Mouse (Mus musculus): Measurements from ENCODE around the gene Cfap97d1. TPM values are rescaled to one million over a fixed set of nuclear protein-coding genes. Genes with fewer than 3 reads are reported as not detected.
A peak's percentile ranks its signal among the peaks of the same experiment; 100 is the strongest.

The Cfap97d1 gene
- polyA plus RNA-seq, 1 experiment from 2014 or later, result not detected

DNA sequence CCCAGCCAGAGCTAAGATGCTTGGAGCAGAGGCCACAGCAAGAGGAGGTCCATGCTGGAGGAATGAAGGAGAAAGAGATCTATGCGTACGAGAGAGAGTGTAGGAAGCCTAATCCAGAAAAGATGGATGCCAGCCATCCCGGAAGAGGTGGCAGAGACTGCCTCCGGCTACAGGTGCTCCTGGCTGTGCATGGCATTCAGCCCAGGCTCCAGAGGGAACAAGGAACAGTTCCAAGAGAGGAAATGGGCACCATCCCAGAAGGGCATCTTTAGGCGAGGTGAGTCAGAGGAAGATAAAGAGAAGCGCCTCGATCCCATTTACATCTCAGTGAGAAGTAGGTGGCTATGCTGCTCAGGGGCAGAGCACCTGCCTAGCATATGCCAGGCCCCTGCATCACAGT is 47.1 kb downstream of the Cfap97d1 start:
- no peak for DNase-seq (ENCODE audit: low spot score)
- peaks cover 22% of the 10 kb centered on the region for H3K4me1 ChIP-seq (replicated peaks)
- 80% methylated on average over 7 of the region's 7 CpGs for WGBS
- H3K9me3 ChIP-seq, result no peaks in the 10 kb centered on the region
- no peak overlapping the region for H3K4me3 ChIP-seq
- no peaks in the 10 kb centered on the region for H3K36me3 ChIP-seq
- H3K27ac ChIP-seq, result no peak overlapping the region
- peaks cover 30% of the 10 kb centered on the region for H3K27me3 ChIP-seq (ENCODE audit: insufficient read depth, poor library complexity, severe bottlenecking)

DNA sequence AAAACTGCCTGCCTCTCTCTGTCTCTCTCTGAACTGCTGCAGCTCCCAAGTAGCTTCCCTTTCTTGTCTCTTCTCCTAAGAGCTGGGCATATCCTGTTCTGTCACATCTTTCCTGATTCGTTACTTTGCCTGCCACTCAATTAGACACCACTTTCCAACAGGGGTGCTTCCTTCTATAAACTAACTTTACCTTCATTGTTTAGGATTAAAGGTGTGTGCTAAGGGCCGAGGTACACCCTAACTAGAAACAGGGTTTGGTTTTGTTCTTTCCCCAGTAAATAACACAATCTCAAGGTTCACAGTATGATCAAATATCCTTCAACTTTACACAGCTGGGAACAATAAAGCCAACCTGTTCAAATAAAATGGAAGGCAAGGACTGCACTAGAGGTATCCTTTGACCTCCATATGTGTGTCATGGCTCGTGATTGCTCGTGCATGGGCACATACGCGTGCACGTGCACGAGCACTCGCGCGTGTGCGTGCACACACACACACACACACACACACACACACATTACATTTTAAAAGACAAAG is 49.0 kb downstream of the Cfap97d1 start:
- 89% methylated on average over 12 of the region's 12 CpGs for WGBS

DNA sequence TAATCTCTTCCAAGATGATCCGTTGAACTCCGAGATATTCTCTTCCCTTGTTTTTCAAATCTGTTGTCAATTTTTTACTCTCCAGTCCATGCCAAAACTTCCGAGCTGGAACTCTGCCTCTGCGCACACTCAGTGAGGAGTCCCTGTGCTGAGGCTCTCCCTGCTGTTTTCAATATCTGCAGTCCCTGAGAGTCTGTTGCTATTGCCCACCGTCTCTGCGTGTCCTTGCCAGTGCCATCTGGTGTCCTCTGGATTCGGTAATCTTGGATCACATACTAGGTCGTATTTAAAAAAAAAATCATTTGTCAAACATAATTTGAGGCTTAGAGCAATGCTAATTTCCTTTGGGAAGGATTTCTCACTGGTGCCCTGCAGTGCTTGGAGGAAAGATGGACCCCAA is 50.8 kb downstream of the Cfap97d1 start:
- Histone ChIP-seq H3K9me3 (no peaks in the 10 kb centered on the region), H3K4me3 (no peak overlapping the region), H3K27me3 (ENCODE audit: insufficient read depth, poor library complexity, severe bottlenecking) (peaks cover 26% of the 10 kb centered on the region), H3K4me1 (replicated peaks) (peaks cover 7% of the 10 kb centered on the region; the same call in 1 of the 2 replicates), H3K27ac (no peak overlapping the region), H3K36me3 (no peaks in the 10 kb centered on the region)
- DNase-seq (ENCODE audit: low spot score), result no peak
- WGBS, result 70% methylated on average over 8 of the region's 8 CpGs

More for the DNA sequence above, 49.0 kb downstream of the Cfap97d1 start:
- Histone ChIP-seq H3K36me3 (no peaks in the 10 kb centered on the region), H3K4me1 (replicated peaks) (peaks cover 4% of the 10 kb centered on the region; the same call in 1 of the 2 replicates), H3K4me3 (no peak overlapping the region), H3K27ac (no peak overlapping the region), H3K27me3 (ENCODE audit: insufficient read depth, poor library complexity, severe bottlenecking) (peaks cover 30% of the 10 kb centered on the region), H3K9me3 (no peaks in the 10 kb centered on the region)
- DNase-seq (ENCODE audit: low spot score), result no peak

DNA sequence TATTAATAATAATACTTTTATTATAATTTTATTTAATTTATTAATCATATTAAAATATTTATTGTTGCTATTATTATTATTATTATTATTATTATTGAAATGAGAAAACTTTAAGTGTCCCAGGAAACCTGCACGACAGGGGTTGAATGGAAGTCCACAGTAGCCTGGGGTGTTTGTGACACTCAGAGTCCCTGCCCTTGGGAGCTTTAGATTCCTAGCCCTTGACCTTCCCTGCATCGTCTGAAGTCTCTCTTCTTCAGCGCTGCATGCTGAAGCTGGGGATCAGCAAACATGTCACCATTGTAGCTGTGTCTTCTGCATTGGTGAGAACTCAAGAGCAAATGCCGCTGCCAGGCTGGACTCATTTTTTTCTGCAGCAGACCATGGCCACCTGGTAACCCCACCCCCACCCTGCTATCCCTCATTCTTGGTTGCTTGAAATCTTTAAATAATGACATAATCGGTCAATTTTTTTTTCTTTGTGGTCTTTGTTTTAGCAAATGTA is 51.4 kb downstream of the Cfap97d1 start:
- WGBS, result 77% methylated on average over 5 of the region's 5 CpGs
- no peak overlapping the region for H3K4me3 ChIP-seq
- peaks cover 26% of the 10 kb centered on the region for H3K27me3 ChIP-seq (ENCODE audit: insufficient read depth, poor library complexity, severe bottlenecking)
- H3K4me1 ChIP-seq (replicated peaks), result peaks cover 8% of the 10 kb centered on the region; the same call in 1 of the 2 replicates
- no peaks in the 10 kb centered on the region for H3K9me3 ChIP-seq
- H3K27ac ChIP-seq, result no peak overlapping the region
- DNase-seq (ENCODE audit: low spot score), result no peak
- no peaks in the 10 kb centered on the region for H3K36me3 ChIP-seq

DNA sequence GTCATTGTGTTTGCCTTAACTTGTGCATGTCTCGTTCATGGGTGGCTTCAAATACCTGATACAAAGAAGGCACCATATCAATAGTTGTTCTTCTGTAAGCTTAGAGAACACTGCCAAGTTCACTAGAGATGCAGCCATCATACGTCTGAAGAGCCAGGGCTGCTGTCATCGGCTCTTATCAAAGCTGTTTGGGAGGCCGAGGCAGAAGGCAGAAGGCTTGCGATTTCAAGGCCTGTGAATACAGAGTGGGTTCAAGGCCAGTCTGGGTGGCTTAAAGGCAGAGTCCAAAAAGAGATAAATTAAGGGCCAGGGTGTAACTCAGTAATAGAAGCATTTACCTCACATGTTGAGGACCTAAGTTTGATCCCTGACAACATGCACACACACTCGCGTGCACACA is 52.3 kb downstream of the Cfap97d1 start:
- Histone ChIP-seq H3K27me3 (ENCODE audit: insufficient read depth, poor library complexity, severe bottlenecking) (peaks cover 26% of the 10 kb centered on the region), H3K4me1 (replicated peaks) (peaks cover 9% of the 10 kb centered on the region; the same call in 1 of the 2 replicates), H3K27ac (no peak overlapping the region), H3K36me3 (no peaks in the 10 kb centered on the region), H3K9me3 (no peaks in the 10 kb centered on the region), H3K4me3 (no peak overlapping the region)
- 90% methylated on average over 7 of the region's 7 CpGs for WGBS
- DNase-seq (ENCODE audit: low spot score), result no peak

DNA sequence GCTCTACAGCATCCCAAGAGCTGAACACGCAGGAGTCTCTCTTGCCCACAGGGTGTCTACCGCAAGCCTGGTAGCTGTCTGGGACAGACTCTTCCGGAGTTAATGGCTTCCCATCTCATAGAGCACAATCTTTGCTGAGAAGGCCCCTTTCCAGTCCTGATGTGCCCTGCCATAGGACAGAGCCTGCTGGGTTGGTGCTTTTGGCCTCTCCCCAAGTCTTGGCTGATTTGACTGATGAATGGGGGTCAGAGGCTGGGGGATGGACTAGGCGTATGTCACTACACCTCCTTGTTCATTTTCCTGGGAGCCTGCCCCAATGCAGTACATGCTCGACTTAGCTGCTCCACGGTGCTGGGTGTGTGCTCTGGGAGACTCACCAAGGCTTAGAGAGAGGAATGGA is 53.7 kb downstream of the Cfap97d1 start:
- no peaks in the 10 kb centered on the region for H3K9me3 ChIP-seq
- H3K4me1 ChIP-seq (replicated peaks), result peaks cover 11% of the 10 kb centered on the region; the same call in 1 of the 2 replicates
- DNase-seq (ENCODE audit: low spot score), result no peak
- H3K27ac ChIP-seq, result no peak overlapping the region
- H3K27me3 ChIP-seq (ENCODE audit: insufficient read depth, poor library complexity, severe bottlenecking), result peaks cover 18% of the 10 kb centered on the region
- H3K36me3 ChIP-seq, result no peaks in the 10 kb centered on the region
- H3K4me3 ChIP-seq, result no peak overlapping the region
- 89% methylated on average over 6 of the region's 6 CpGs for WGBS

DNA sequence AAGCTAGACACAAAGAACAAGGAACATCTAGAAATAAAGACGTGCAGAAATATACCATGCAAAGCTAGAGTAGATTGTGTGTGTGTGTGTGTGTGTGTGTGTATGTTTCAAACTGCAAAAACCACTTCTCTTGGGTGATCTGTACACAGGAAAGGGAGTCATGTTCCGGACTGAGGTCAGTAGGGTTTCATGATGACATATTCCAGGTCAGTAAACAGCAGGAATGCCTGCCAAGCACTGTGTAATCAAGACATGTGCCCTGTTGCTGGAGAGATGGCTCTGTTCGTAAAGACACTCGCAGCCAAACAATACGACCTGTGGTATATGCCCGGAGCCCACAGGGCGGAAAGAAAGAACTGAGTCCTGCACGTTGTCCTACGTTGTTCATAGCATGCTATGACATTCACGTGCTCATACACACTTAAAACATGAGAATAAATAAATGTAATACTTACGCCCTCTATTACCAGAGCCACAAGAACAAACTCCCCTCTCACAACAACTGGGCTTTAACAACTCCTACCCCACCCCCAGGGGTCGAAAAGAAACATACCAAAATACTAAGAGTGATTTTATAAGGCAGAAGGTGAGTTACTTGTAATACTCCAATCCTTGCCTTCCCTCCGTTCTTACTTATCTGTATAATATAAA is 55.5 kb downstream of the Cfap97d1 start:
- no peak overlapping the region for H3K27ac ChIP-seq
- H3K36me3 ChIP-seq, result no peaks in the 10 kb centered on the region
- H3K4me3 ChIP-seq, result no peak overlapping the region
- no peak for DNase-seq (ENCODE audit: low spot score)
- H3K27me3 ChIP-seq (ENCODE audit: insufficient read depth, poor library complexity, severe bottlenecking), result peaks cover 18% of the 10 kb centered on the region
- 60% methylated on average over 13 of the region's 13 CpGs for WGBS
- peaks cover 11% of the 10 kb centered on the region; the same call in 1 of the 2 replicates for H3K4me1 ChIP-seq (replicated peaks)
- peaks cover 1% of the 10 kb centered on the region; the same call in 1 of the 2 replicates for H3K9me3 ChIP-seq

DNA sequence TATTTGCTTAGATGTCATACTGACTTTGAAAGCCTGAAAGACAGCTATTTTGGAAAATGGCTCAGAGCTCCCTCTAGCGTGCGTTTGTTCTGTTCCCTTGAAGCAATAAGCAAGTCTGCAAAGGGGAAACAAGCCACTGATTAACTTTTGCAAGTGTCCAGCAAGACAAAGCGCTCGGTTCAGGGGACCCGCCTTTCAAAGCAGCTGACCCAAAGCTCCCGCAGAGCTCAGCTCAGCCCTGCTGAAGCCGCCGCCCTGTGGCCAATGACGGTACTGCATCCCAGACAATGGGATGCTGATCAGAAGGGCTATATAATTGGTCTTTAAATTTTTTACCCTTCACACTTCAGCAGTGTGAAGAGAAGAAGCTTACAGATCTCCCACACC is 56.1 kb downstream of the Cfap97d1 start:
- Histone ChIP-seq H3K9me3 (peaks cover 6% of the 10 kb centered on the region), H3K27me3 (ENCODE audit: insufficient read depth, poor library complexity, severe bottlenecking) (peaks cover 18% of the 10 kb centered on the region), H3K36me3 (no peaks in the 10 kb centered on the region), H3K4me3 (no peak overlapping the region), H3K4me1 (replicated peaks) (peaks cover 11% of the 10 kb centered on the region; the same call in 1 of the 2 replicates), H3K27ac (no peak overlapping the region)
- WGBS, result under 1% methylated on average over 9 of the region's 9 CpGs
- DNase-seq (ENCODE audit: low spot score), result peak; percentile 93

DNA sequence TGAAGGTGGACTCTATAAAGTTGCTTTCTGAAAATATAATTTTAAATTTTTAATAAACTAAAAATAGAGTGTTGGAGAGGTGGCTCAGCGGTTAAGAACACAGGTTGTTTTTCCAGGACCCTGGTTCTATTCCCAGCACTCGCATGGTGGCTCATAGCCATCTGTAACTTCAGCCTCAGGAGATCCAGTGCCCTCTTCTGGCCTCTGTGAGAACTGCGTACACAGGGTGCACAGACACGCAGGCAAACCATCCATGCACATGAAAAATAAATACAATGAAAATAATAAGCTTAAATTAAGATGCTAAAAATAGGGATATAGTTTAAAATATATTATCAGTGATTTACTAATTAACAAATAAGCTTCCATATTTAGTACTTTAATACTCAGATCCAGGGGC is 56.6 kb downstream of the Cfap97d1 start:
- Histone ChIP-seq H3K4me1 (replicated peaks) (peaks cover 9% of the 10 kb centered on the region; the same call in 1 of the 2 replicates), H3K9me3 (peaks cover 11% of the 10 kb centered on the region), H3K27ac (no peak overlapping the region), H3K36me3 (no peaks in the 10 kb centered on the region), H3K4me3 (no peak overlapping the region), H3K27me3 (ENCODE audit: insufficient read depth, poor library complexity, severe bottlenecking) (peaks cover 18% of the 10 kb centered on the region)
- no peak for DNase-seq (ENCODE audit: low spot score)
- 70% methylated on average over 4 of the region's 4 CpGs for WGBS

DNA sequence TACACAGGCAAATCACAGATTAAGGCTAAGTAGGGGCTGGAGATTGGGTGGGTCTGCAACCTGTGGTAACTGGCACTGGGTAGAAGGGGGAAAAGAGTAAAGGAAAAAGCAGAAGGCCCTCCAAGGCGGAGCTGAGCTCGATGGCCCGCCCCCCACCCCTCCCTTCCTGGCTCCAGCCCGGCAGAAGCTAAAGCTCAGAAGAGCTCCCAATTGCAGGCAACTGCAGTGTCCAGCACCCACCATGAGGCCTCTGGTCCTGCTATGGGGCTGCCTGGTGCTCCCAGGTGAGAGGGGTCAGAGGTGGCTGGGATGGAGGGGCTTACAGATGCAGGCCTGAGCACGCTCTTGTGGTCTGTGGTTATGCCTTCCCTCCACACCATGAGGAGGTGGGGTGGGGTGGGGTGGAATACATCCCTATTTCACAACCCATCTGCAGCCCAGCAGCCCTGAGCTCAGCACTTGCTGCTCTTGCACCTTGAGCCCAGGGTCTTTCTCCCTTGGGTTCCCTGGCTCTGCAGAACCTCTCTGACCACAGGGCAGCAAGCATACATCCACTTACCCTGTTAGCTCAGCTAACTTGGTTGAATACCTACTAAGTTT is 57.4 kb downstream of the Cfap97d1 start, which contains the start of gene Cd300lg:
Cd300lg (plus strand) TSS at position 160 of the 600 bp plus-strand sequence.
- DNase-seq (ENCODE audit: low spot score), result no peak
- H3K4me3 ChIP-seq, result no peak within 1 kb of the TSS
- H3K36me3 ChIP-seq, result no peaks in the 10 kb centered on the region
- 61% methylated on average over 5 of the region's 5 CpGs for WGBS
- peak within 1 kb of the TSS; percentile 12; the same call in 1 of the 2 replicates for H3K27ac ChIP-seq
- peaks cover 18% of the 10 kb centered on the region for H3K27me3 ChIP-seq (ENCODE audit: insufficient read depth, poor library complexity, severe bottlenecking)
- peaks cover 9% of the 10 kb centered on the region; the same call in 1 of the 2 replicates for H3K4me1 ChIP-seq (replicated peaks)
- H3K9me3 ChIP-seq, result peaks cover 19% of the 10 kb centered on the region
